Mouse (Mus musculus) CH12.LX (cell line): ENCODE data around the gene R3hdm2. TPM values are rescaled to one million over a fixed set of nuclear protein-coding genes. Genes with fewer than 3 reads are reported as not detected.
A peak's percentile ranks its signal among the peaks of the same experiment; 100 is the strongest.

Experiments
- DNase-seq: peaks from one replicate; pipeline ENCODE4 v3.0.0-alpha.2; 2013; ENCODE audit errors: extremely low read depth
- H3K27ac ChIP-seq: 2 replicates; pipeline ENCODE4 v1.5.1; 2012; ENCODE audit warnings: low read depth, mild to moderate bottlenecking, control low read depth, moderate library complexity; ENCODE audit not compliant: insufficient read depth
- H3K27me3 ChIP-seq: replicated peaks from 2 replicates; pipeline ENCODE3; 2012; ENCODE audit warnings: inconsistent platforms
- H3K36me3 ChIP-seq, 2 experiments: replicated peaks in 1 of 2; 2 replicates each; pipeline versions ENCODE3 to v1.6.1; 2012; ENCODE audit warnings: inconsistent platforms in 1 of 2, low read length in 1 of 2, mild to moderate bottlenecking in 1 of 2, mixed read lengths in 1 of 2, moderate library complexity in 1 of 2; ENCODE audit not compliant: control insufficient read depth in 1 of 2, insufficient read depth in 1 of 2
- H3K4me1 ChIP-seq, 2 experiments: 2 replicates each; pipeline ENCODE4 v1.6.1; 2012; ENCODE audit warnings: inconsistent platforms in 1 of 2, moderate library complexity in 1 of 2; ENCODE audit not compliant: insufficient read depth in 2 of 2, control insufficient read depth in 1 of 2
- H3K4me2 ChIP-seq: 2 replicates; pipeline ENCODE4 v1.6.1; 2012; ENCODE audit warnings: low read depth, mild to moderate bottlenecking, control low read depth; ENCODE audit not compliant: poor library complexity, insufficient read depth, severe bottlenecking
- H3K4me3 ChIP-seq, 3 experiments: fragments of 150-350 bp in 1 of 3; sonication (generic) in 1 of 3; replicated peaks in 1 of 3; 2 replicates each; pipeline versions ENCODE3 to v1.5.1; 2011 to 2012; ENCODE audit warnings: low read depth in 2 of 3, low read length in 2 of 3, mild to moderate bottlenecking in 2 of 3, moderate library complexity in 2 of 3, control low read depth in 1 of 3, improper control_type of control experiment in 1 of 3, inconsistent platforms in 1 of 3, mixed read lengths in 1 of 3; ENCODE audit not compliant: poor library complexity in 1 of 3
- H3K79me2 ChIP-seq: replicated peaks from 2 replicates; pipeline ENCODE4 v1.6.1; 2012; ENCODE audit warnings: mild to moderate bottlenecking, moderate library complexity; ENCODE audit not compliant: control insufficient read depth, poor library complexity, insufficient read depth, severe bottlenecking; ENCODE audit errors: extremely low read depth
- H3K9ac ChIP-seq: 2 replicates; pipeline ENCODE4 v1.6.1; 2012; ENCODE audit warnings: low read depth, mild to moderate bottlenecking, control low read depth, moderate library complexity; ENCODE audit not compliant: insufficient read depth
- H3K9me3 ChIP-seq: replicated peaks from 2 replicates; pipeline ENCODE3; 2012; ENCODE audit warnings: low read length, inconsistent platforms, mixed read lengths
- BHLHE40 ChIP-seq: IDR thresholded peaks from 2 replicates; pipeline ENCODE4 v1.6.1; 2011; ENCODE audit warnings: mild to moderate bottlenecking, low read depth, low read length, improper control_type of control experiment
- ETS1 ChIP-seq: conservative IDR thresholded peaks from 2 replicates; pipeline ENCODE4 v1.6.1; 2012; ENCODE audit warnings: low read depth, mild to moderate bottlenecking, inconsistent platforms, low read length, improper control_type of control experiment, moderate library complexity
- GABPA ChIP-seq: IDR thresholded peaks from 2 replicates; pipeline ENCODE4 v1.6.1; 2012; ENCODE audit warnings: low read depth, low read length, improper control_type of control experiment, inconsistent platforms; ENCODE audit not compliant: insufficient replicate concordance
- KAT2A ChIP-seq: IDR thresholded peaks from 2 replicates; pipeline ENCODE4 v1.6.1; 2012; ENCODE audit warnings: low read length, improper control_type of control experiment, inconsistent platforms; ENCODE audit not compliant: insufficient replicate concordance
- MAFK ChIP-seq: IDR thresholded peaks from 2 replicates; pipeline ENCODE4 v1.6.1; 2011; ENCODE audit warnings: low read length, improper control_type of control experiment; ENCODE audit not compliant: insufficient replicate concordance
- MAX ChIP-seq: IDR thresholded peaks from 2 replicates; pipeline ENCODE4 v1.6.1; 2011; ENCODE audit warnings: low read length, improper control_type of control experiment
- MEF2A ChIP-seq: IDR thresholded peaks from 2 replicates; pipeline ENCODE4 v1.6.1; 2014; ENCODE audit warnings: low read depth, mild to moderate bottlenecking, inconsistent platforms, low read length, improper control_type of control experiment, borderline replicate concordance
- MXI1 ChIP-seq: IDR thresholded peaks from 2 replicates; pipeline ENCODE4 v1.6.1; 2011; ENCODE audit warnings: mild to moderate bottlenecking, low read depth, low read length, improper control_type of control experiment
- NELFE ChIP-seq: IDR thresholded peaks from 2 replicates; pipeline ENCODE4 v1.6.1; 2011; ENCODE audit warnings: low read depth, low read length, improper control_type of control experiment
- NRF1 ChIP-seq: IDR thresholded peaks from 2 replicates; pipeline ENCODE4 v1.6.1; 2014; ENCODE audit warnings: low read depth, mild to moderate bottlenecking, inconsistent platforms, low read length, improper control_type of control experiment, moderate library complexity
- PAX5 ChIP-seq: IDR thresholded peaks from 2 replicates; pipeline ENCODE4 v1.6.1; 2012; ENCODE audit warnings: low read length, inconsistent platforms, mixed read lengths
- POLR2A ChIP-seq: IDR thresholded peaks from 2 replicates; pipeline ENCODE4 v1.6.1; 2011; ENCODE audit warnings: low read depth, mild to moderate bottlenecking, improper control_type of control experiment, low read length
- POLR2AphosphoS2 ChIP-seq: IDR thresholded peaks from 2 replicates; pipeline ENCODE4 v1.6.1; 2011; ENCODE audit warnings: low read depth, low read length, improper control_type of control experiment
- RAD21 ChIP-seq: IDR thresholded peaks from 2 replicates; pipeline ENCODE4 v1.6.1; 2011; ENCODE audit warnings: low read depth, mild to moderate bottlenecking, low read length, improper control_type of control experiment, moderate library complexity
- SMC3 ChIP-seq: IDR thresholded peaks from 2 replicates; pipeline ENCODE4 v1.6.1; 2011; ENCODE audit warnings: low read depth, low read length, improper control_type of control experiment
- USF2 ChIP-seq: conservative IDR thresholded peaks from 2 replicates; pipeline ENCODE4 v1.6.1; 2011; ENCODE audit warnings: low read depth, low read length, improper control_type of control experiment
- ZC3H11A ChIP-seq: IDR thresholded peaks from 2 replicates; pipeline ENCODE4 v1.6.1; 2012; ENCODE audit warnings: low read depth, mild to moderate bottlenecking, inconsistent platforms, low read length, improper control_type of control experiment
- ZMIZ1 ChIP-seq: IDR thresholded peaks from 2 replicates; pipeline ENCODE4 v1.6.1; 2012; ENCODE audit warnings: low read depth, mild to moderate bottlenecking, inconsistent platforms, low read length, improper control_type of control experiment
- dilution Hi-C: fragments of 300-500 bp; cut with MboI; formaldehyde crosslinking; loops from 2 replicates; pipeline ENCODE4 v1.14.3; 2020; ENCODE audit warnings: low sequenced_read_pairs; ENCODE audit not compliant: extremely low pct_unique_long_range_greater_than_20kb, extremely low pct_ligation_motif_present
- in situ Hi-C: fragments of 300-500 bp; cut with MboI; formaldehyde crosslinking; loops from 3 replicates; pipeline ENCODE4 v1.14.3; 2019; ENCODE audit warnings: low sequenced_read_pairs, low pct_ligation_motif_present, low pct_unique_long_range_greater_than_20kb, mixed read lengths
- polyA plus RNA-seq: library from polyadenylated mRNA; unstranded; fragments of >175 nt; gene quantifications from 2 replicates; pipeline ENCODE4 v1.2.1, GENCODE M21; 2012; ENCODE audit warnings: low read depth; ENCODE audit not compliant: insufficient read length
- total RNA-seq, 2 experiments: library from RNA; depleted of rRNA; stranded (reverse); fragments of 300-350 nt in 1 of 2; fragments of >200 nt in 1 of 2; gene quantifications; 2 replicates each; pipeline ENCODE4 v1.2.3; 2012 to 2014

Gene R3hdm2
- total and polyA plus RNA-seq, 3 experiments: 7.0 to 23.6 (median 8.7) TPM

DNA sequence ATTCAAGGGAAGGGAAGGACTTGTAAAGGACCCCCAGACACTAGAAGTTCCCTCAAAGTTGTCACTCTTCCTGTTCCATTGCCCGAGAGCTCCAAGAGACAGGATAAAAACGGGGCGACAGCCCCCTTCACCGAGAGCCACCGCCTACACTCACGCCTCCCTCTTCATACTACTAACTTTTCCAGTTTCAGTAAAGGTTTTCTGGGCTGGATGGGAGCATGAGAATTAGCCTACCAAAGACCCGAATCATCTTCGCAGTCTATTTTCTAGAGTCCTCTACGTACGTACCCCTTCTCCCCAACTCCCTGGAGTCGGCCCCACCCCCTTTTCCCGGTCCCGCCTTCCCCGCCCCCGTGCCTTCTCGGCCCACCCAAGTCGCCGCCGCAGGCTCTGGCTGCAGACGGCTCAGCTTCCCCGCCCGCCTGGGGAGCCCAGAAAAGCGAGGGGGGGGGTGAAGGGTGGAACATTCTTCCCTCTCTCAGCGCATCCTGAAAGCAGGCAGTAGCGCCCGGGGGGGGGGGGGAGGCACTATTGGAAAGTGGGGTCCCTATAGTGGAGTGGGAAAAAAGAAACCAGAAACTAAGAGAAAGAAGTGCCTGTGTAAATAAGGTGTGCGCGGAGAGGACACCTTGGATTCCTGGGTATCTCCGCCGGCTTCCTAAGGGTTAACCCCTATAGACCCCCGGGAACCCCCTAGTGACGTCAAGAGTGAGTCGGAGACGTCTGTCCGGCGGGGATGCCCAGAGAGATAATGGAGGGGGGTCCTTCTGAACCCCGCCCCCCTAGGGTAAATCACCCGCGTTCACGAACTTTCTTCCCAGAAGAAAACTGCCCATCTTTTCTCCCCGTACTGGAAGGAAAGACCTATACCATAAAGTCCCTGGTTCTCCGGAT, 40.2 kb upstream of the R3hdm2 start:
- Histone ChIP-seq H3K9ac (peak overlapping the region; percentile 46; the same call in 1 of the 2 replicates), H3K4me1 (peaks cover 0 to 31% of the 10 kb centered on the region in 2 experiments; a peak in 2 of 4 replicates), H3K9me3 (peaks cover 4% of the 10 kb centered on the region), H3K4me2 (peak overlapping the region; percentile 100), H3K27me3 (peaks cover 38% of the 10 kb centered on the region), H3K36me3 (no peaks in the 10 kb centered on the region), H3K79me2 (no peaks in the 10 kb centered on the region), H3K4me3 (peak overlapping the region; percentile 10 to 58 (median 20)), H3K27ac (no peak overlapping the region)
- DNase-seq: no peak
- in situ Hi-C loops: no loop called here
- dilution Hi-C loops: no loop called here
- TF ChIP-seq NELFE (no peak), ZC3H11A (no peak), GABPA (no peak), MAX (no peak), ETS1 (no peak)

GRCm38 (mm10) chr10:127340577-127341359, 39.4 kb upstream of the R3hdm2 start:
- dilution Hi-C loops (no loop called here), in situ Hi-C loops (no loop called here)
- Histone ChIP-seq H3K79me2 (no peaks in the 10 kb centered on the region), H3K4me3 (no peak overlapping the region), H3K9me3 (peaks cover 8% of the 10 kb centered on the region), H3K27me3 (peaks cover 42% of the 10 kb centered on the region), H3K4me1 (peaks cover 0 to 31% of the 10 kb centered on the region in 2 experiments; a peak in 2 of 4 replicates), H3K27ac (no peak overlapping the region), H3K36me3 (no peaks in the 10 kb centered on the region), H3K9ac (no peak overlapping the region), H3K4me2 (peak overlapping the region; percentile 100)
- TF ChIP-seq POLR2A: no peak
- no peak for TF ChIP-seq RAD21
- no peak for TF ChIP-seq PAX5
- TF ChIP-seq BHLHE40: no peak
- TF ChIP-seq MEF2A: no peak
- TF ChIP-seq NRF1: no peak
- no peak for TF ChIP-seq KAT2A
- TF ChIP-seq SMC3: no peak
- TF ChIP-seq MXI1: no peak
- no peak for TF ChIP-seq MAFK
- TF ChIP-seq ZC3H11A: no peak
- TF ChIP-seq POLR2AphosphoS2: no peak
- no peak for TF ChIP-seq USF2
- TF ChIP-seq ZMIZ1: no peak
- no peak for DNase-seq
